Mouse (Mus musculus) myocyte (in vitro differentiated cells): Measurements from ENCODE around the gene Styx. TPM values are rescaled to one million over a fixed set of nuclear protein-coding genes. Genes with fewer than 3 reads are reported as not detected.

ENCODE experiments used
- H3K27me3 ChIP-seq: one replicate; pipeline ENCODE4 v1.6.1; 2011; ENCODE audit not compliant: control insufficient read depth, insufficient read depth, insufficient read length
- H3K36me3 ChIP-seq: one replicate; pipeline ENCODE4 v1.6.1; 2011; ENCODE audit not compliant: control insufficient read depth, insufficient read depth
- H3K4me2 ChIP-seq: one replicate; pipeline ENCODE4 v1.6.1; 2011; ENCODE audit warnings: low read depth, control low read depth
- H3K4me3 ChIP-seq: one replicate; pipeline ENCODE4 v1.5.1; 2011; ENCODE audit warnings: mild to moderate bottlenecking, control low read depth, moderate library complexity
- H3K79me2 ChIP-seq: one replicate; pipeline ENCODE4 v1.6.1; 2011; ENCODE audit not compliant: control insufficient read depth, insufficient read depth
- H3ac ChIP-seq: one replicate; pipeline ENCODE4 v1.6.1; 2011; ENCODE audit not compliant: control insufficient read depth, insufficient read length
- CEBPB ChIP-seq: IDR thresholded peaks from 2 replicates; pipeline ENCODE4 v1.6.1; 2011; ENCODE audit warnings: mild to moderate bottlenecking, moderate library complexity; ENCODE audit not compliant: poor library complexity, insufficient read depth, severe bottlenecking
- E2F4 ChIP-seq: IDR thresholded peaks from one replicate; pipeline ENCODE4 v1.6.1; 2011; ENCODE audit warnings: mild to moderate bottlenecking, control low read depth, moderate library complexity; ENCODE audit not compliant: insufficient read depth
- MAX ChIP-seq: IDR thresholded peaks from one replicate; pipeline ENCODE4 v1.6.1; 2011; ENCODE audit warnings: low read depth, mild to moderate bottlenecking, control low read depth
- MYOD1 ChIP-seq, 3 experiments: IDR thresholded peaks; one replicate each; pipeline ENCODE4 v1.6.1; 2011; ENCODE audit warnings: control low read depth in 2 of 3, low read depth in 2 of 3, mild to moderate bottlenecking in 2 of 3, moderate library complexity in 1 of 3; ENCODE audit not compliant: insufficient read length in 2 of 3, control insufficient read depth in 1 of 3
- MYOG ChIP-seq, 3 experiments: IDR thresholded peaks; one replicate each; pipeline ENCODE4 v1.6.1; 2011; ENCODE audit warnings: control low read depth in 2 of 3, low read depth in 2 of 3, mild to moderate bottlenecking in 2 of 3; ENCODE audit not compliant: insufficient read length in 2 of 3, control insufficient read depth in 1 of 3, insufficient read depth in 1 of 3
- POLR2A ChIP-seq: IDR thresholded peaks from one replicate; pipeline ENCODE4 v1.6.1; 2011; ENCODE audit warnings: low read depth, mild to moderate bottlenecking, control low read depth, moderate library complexity; ENCODE audit not compliant: insufficient read length
- POLR2AphosphoS2 ChIP-seq: IDR thresholded peaks from one replicate; pipeline ENCODE4 v1.6.1; 2011; ENCODE audit warnings: low read depth, control low read depth; ENCODE audit not compliant: insufficient read length
- REST ChIP-seq: IDR thresholded peaks from one replicate; pipeline ENCODE4 v1.6.1; 2011; ENCODE audit warnings: mild to moderate bottlenecking, control low read depth, moderate library complexity; ENCODE audit not compliant: insufficient read depth, insufficient read length
- SRF ChIP-seq: IDR thresholded peaks from one replicate; pipeline ENCODE4 v1.6.1; 2011; ENCODE audit warnings: low read depth; ENCODE audit not compliant: control insufficient read depth, insufficient read length
- TCF12 ChIP-seq: IDR thresholded peaks from one replicate; pipeline ENCODE4 v1.6.1; 2011; ENCODE audit warnings: mild to moderate bottlenecking, control low read depth; ENCODE audit not compliant: poor library complexity, insufficient read depth, severe bottlenecking
- TCF3 ChIP-seq: IDR thresholded peaks from one replicate; pipeline ENCODE4 v1.6.1; 2011; ENCODE audit warnings: low read depth, control low read depth; ENCODE audit not compliant: insufficient read length
- USF1 ChIP-seq: IDR thresholded peaks from one replicate; pipeline ENCODE4 v1.6.1; 2011; ENCODE audit warnings: low read depth, mild to moderate bottlenecking, control low read depth, moderate library complexity
- polyA plus RNA-seq: library from polyadenylated mRNA; unstranded; fragments of >200 nt; fragmentation: generic; extraction: Trizol; gene quantifications from one replicate; pipeline ENCODE4 v1.2.1, GENCODE M21; 2012; ENCODE audit warnings: missing spikeins

Gene Styx
- polyA plus RNA-seq, 1 experiment: 6.3 TPM

GRCm38 (mm10) chr14:45323320-45323719, 27.6 kb upstream of the Styx start:
- no peaks in the 10 kb centered on the region for H3K79me2 ChIP-seq
- no peak for TF ChIP-seq SRF
- TF ChIP-seq CEBPB: no peak
- TF ChIP-seq MAX: no peak
- TF ChIP-seq REST: no peak
- TF ChIP-seq TCF3: no peak
- no peak for TF ChIP-seq MYOG (IDR thresholded peaks at IDR 0.05; ENCODE audit: control insufficient read depth in 1 of 3, insufficient read depth in 1 of 3, insufficient read length in 2 of 3, low read depth in 2 of 3)
- TF ChIP-seq TCF12: no peak
- TF ChIP-seq POLR2AphosphoS2: no peak
- no peak for TF ChIP-seq E2F4
- no peak for TF ChIP-seq MYOD1 (IDR thresholded peaks at IDR 0.05; ENCODE audit: control insufficient read depth in 1 of 3, insufficient read length in 2 of 3, low read depth in 2 of 3)
- no peak for TF ChIP-seq POLR2A
- no peak for TF ChIP-seq USF1
- H3K27me3 ChIP-seq: no peaks in the 10 kb centered on the region
- H3K4me2 ChIP-seq: no peak overlapping the region
- H3K4me3 ChIP-seq: no peak overlapping the region
- no peaks in the 10 kb centered on the region for H3K36me3 ChIP-seq
- H3ac ChIP-seq: no peak overlapping the region

- TF ChIP-seq REST (no peak), MYOD1 (IDR thresholded peaks at IDR 0.05; ENCODE audit: control insufficient read depth in 1 of 3, insufficient read length in 2 of 3, low read depth in 2 of 3) (peak in 2 of 3 experiments; percentile 14 to 63), TCF3 (no peak), TCF12 (no peak), USF1 (no peak), MYOG (IDR thresholded peaks at IDR 0.05; ENCODE audit: control insufficient read depth in 1 of 3, insufficient read depth in 1 of 3, insufficient read length in 2 of 3, low read depth in 2 of 3) (peak in 2 of 3 experiments; percentile 68 to 69), POLR2A (no peak), E2F4 (no peak), SRF (no peak), MAX (no peak), CEBPB (peak; percentile 97), POLR2AphosphoS2 (peak; percentile 25)
- Histone ChIP-seq H3K79me2 (peaks cover 9% of the 10 kb centered on the region), H3ac (no peak overlapping the region), H3K4me2 (peak overlapping the region; percentile 56), H3K4me3 (no peak overlapping the region), H3K36me3 (no peaks in the 10 kb centered on the region), H3K27me3 (no peaks in the 10 kb centered on the region)
These were observed 25.4 kb upstream of the Styx start for GRCm38 (mm10) chr14:45325471-45325870.

- Histone ChIP-seq H3K27me3 (no peaks in the 10 kb centered on the region), H3K4me3 (no peak overlapping the region), H3K79me2 (peaks cover 32% of the 10 kb centered on the region), H3K36me3 (peaks cover 19% of the 10 kb centered on the region), H3ac (no peak overlapping the region), H3K4me2 (no peak overlapping the region)
- TF ChIP-seq POLR2A (no peak), TCF3 (no peak), MYOG (IDR thresholded peaks at IDR 0.05; ENCODE audit: control insufficient read depth in 1 of 3, insufficient read depth in 1 of 3, insufficient read length in 2 of 3, low read depth in 2 of 3) (no peak), USF1 (no peak), POLR2AphosphoS2 (no peak), CEBPB (no peak), E2F4 (no peak), REST (no peak), TCF12 (no peak), MAX (no peak), MYOD1 (IDR thresholded peaks at IDR 0.05; ENCODE audit: control insufficient read depth in 1 of 3, insufficient read length in 2 of 3, low read depth in 2 of 3) (no peak), SRF (no peak)
These were observed 22.7 kb upstream of the Styx start for GRCm38 (mm10) chr14:45328072-45328713.

DNA sequence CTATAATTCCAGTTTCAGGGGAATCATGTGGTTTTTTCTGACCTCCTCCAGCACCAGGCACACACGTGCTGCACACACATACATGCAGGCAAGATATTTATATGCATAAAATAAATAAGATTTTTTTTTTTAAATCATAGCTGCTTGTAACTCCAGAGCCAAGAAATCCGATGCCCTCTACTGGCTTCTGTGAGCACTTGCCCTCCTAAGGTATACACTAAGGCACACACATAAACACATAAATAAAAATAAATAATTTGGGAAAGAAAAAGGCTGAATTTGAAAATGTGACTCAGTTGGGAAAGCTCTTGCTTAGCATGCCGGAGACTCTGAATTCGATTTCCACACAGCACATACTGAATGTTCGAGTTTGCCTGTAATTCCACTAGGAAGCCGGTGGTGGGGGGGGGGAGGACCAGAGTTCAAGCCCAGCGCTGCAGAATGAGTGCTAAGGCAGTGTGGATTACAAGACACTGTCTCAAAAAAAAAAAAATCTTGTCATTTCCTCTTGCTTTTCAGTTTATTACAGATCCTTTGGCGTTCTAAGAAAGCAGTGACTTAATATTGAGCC, 21.8 kb upstream of the Styx start:
- peak overlapping the region; percentile 59 for H3K4me2 ChIP-seq
- TF ChIP-seq SRF (no peak), TCF3 (no peak), USF1 (no peak), CEBPB (no peak), MYOD1 (IDR thresholded peaks at IDR 0.05; ENCODE audit: control insufficient read depth in 1 of 3, insufficient read length in 2 of 3, low read depth in 2 of 3) (no peak), TCF12 (no peak), REST (no peak), MYOG (IDR thresholded peaks at IDR 0.05; ENCODE audit: control insufficient read depth in 1 of 3, insufficient read depth in 1 of 3, insufficient read length in 2 of 3, low read depth in 2 of 3) (no peak)
- H3K79me2 ChIP-seq: peaks cover 39% of the 10 kb centered on the region
- H3ac ChIP-seq: peak overlapping the region; percentile 95
- peaks cover 29% of the 10 kb centered on the region for H3K36me3 ChIP-seq
- H3K4me3 ChIP-seq: peak overlapping the region; percentile 62
- H3K27me3 ChIP-seq: no peaks in the 10 kb centered on the region
